Mouse (Mus musculus) heart, postnatal 0 days (tissue): ENCODE measurements around the gene Ak9. TPM values are rescaled to one million over a fixed set of nuclear protein-coding genes. Genes with fewer than 3 reads are reported as not detected.

Source experiments
- ATAC-seq: fragments of 200-750 bp; cut with Nextera tagmentation; 2 replicates; pipeline ENCODE4 v1.8.0; 2017; ENCODE audit warnings: low read depth, moderate number of reproducible peaks, moderate library complexity; ENCODE audit not compliant: insufficient read depth
- DNase-seq: peaks from one replicate; pipeline ENCODE4 v3.0.0-alpha.2; 2016; ENCODE audit warnings: low spot score
- H3K27ac ChIP-seq: fragments of 300-500 bp; sonication (generic); 2 replicates; pipeline ENCODE4 v1.5.1; 2014; ENCODE audit warnings: low read depth, mild to moderate bottlenecking
- H3K27me3 ChIP-seq: fragments of 300-500 bp; sonication (generic); 2 replicates; pipeline ENCODE4 v1.6.1; 2014; ENCODE audit warnings: low read length, mixed read lengths; ENCODE audit not compliant: control insufficient read depth, insufficient read depth
- H3K36me3 ChIP-seq: fragments of 300-500 bp; sonication (generic); replicated peaks from 2 replicates; pipeline ENCODE4 v1.6.1; 2014; ENCODE audit warnings: low read length, mixed read lengths; ENCODE audit not compliant: control insufficient read depth, insufficient read depth
- H3K4me1 ChIP-seq: fragments of 300-500 bp; sonication (generic); 2 replicates; pipeline ENCODE4 v1.6.1; 2014; ENCODE audit warnings: antibody characterized with exemption; ENCODE audit not compliant: control insufficient read depth, insufficient read depth
- H3K4me2 ChIP-seq: fragments of 300-500 bp; sonication (generic); 2 replicates; pipeline ENCODE4 v1.6.1; 2014; ENCODE audit warnings: low read depth, mild to moderate bottlenecking, low read length, moderate library complexity
- H3K4me3 ChIP-seq: fragments of 300-500 bp; sonication (generic); 2 replicates; pipeline ENCODE4 v1.5.1; 2014; ENCODE audit warnings: low read depth, low read length
- H3K9ac ChIP-seq: fragments of 300-500 bp; sonication (generic); replicated peaks from 2 replicates; pipeline ENCODE4 v1.6.1; 2014; ENCODE audit warnings: low read depth, low read length, mixed read lengths
- H3K9me3 ChIP-seq: fragments of 300-500 bp; sonication (generic); replicated peaks from 2 replicates; pipeline ENCODE4 v1.6.1; 2016; ENCODE audit warnings: low read length; ENCODE audit not compliant: control insufficient read depth
- CTCF ChIP-seq: IDR thresholded peaks from 2 replicates; pipeline ENCODE4 v1.5.1; 2016; ENCODE audit warnings: antibody characterized with exemption, control low read depth, low read depth
- EP300 ChIP-seq: IDR thresholded peaks from 2 replicates; pipeline ENCODE4 v1.6.1; 2016; ENCODE audit warnings: antibody characterized with exemption, low read depth
- whole genome bisulfite sequencing: fragments of 180-500 bp; shearing (Covaris S2); extraction: QIAGEN DNeasy Blood & Tissue Kit; methylation state at CpG from one replicate; pipeline ENCODE4 v1.1.7; 2014; 5-methylcytosine and 5-hydroxymethylcytosine counted together
- polyA plus RNA-seq: library from polyadenylated mRNA; unstranded; fragments of >200 nt; fragmentation: Nextera tagmentation; extraction: Ambion mirVana; gene quantifications from 2 replicates; pipeline ENCODE4 v1.2.1, GENCODE M21; 2015
- total RNA-seq: library from RNA; depleted of rRNA; stranded (reverse); fragments of >200 nt; gene quantifications from 2 replicates; pipeline ENCODE4 v1.2.3, GENCODE M21; 2014; ENCODE audit warnings: low replicate concordance; rRNA removed

Ak9 gene
- total and polyA plus RNA-seq, 2 experiments from 2014 or later, result 0.23 to 0.29 TPM

DNA sequence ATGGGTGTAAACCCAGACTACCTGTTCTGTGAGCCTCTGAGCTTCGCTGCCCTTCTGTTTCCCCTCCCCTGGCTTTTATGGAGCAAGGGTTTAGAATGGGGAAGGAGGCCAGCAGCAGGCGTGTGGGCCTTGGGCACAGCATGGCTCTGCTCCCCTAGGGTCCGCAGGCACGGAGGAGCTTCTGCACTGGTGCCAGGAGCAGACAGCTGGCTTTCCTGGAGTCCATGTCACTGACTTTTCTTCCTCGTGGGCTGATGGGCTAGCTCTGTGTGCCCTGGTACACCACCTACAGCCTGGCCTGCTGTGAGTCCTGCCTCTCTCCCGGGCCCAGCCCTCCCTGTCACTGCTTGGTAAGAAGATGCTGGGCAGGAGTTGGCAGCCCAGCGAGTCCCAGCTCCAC, 178.7 kb downstream of the Ak9 start:
- H3K4me2 ChIP-seq, result no peak overlapping the region

More for the DNA sequence above, 178.7 kb downstream of the Ak9 start:
- no peak for ATAC-seq
- no peak overlapping the region for H3K9ac ChIP-seq
- 90% methylated on average over 7 of the region's 7 CpGs for WGBS
- H3K36me3 ChIP-seq, result peaks cover 80% of the 10 kb centered on the region
- H3K9me3 ChIP-seq, result no peaks in the 10 kb centered on the region
- no peak overlapping the region for H3K27ac ChIP-seq
- H3K27me3 ChIP-seq, result no peaks in the 10 kb centered on the region
- TF ChIP-seq EP300, result no peak
- no peak for TF ChIP-seq CTCF
- H3K4me3 ChIP-seq, result no peak overlapping the region
- DNase-seq, result no peak
- peaks cover 8% of the 10 kb centered on the region for H3K4me1 ChIP-seq

Other genes starting within 250 kb of the Ak9 start
- not detected in 2 replicates for gene Gpr6, start 231.7 kb upstream of the Ak9 start, total RNA-seq
- not detected in 2 replicates for gene Gpr6, start 231.7 kb upstream of the Ak9 start, polyA plus RNA-seq
- 78.9 and 86.9 TPM in 2 replicates for gene Fig4, start 720 bp upstream of the Ak9 start, total RNA-seq
- gene Fig4, start 720 bp upstream of the Ak9 start, polyA plus RNA-seq, result 47.3 and 55.5 TPM in 2 replicates
- 7.7 and 15.6 TPM in 2 replicates for gene Zbtb24, start 146.4 kb downstream of the Ak9 start, total RNA-seq
- gene Zbtb24, start 146.4 kb downstream of the Ak9 start, polyA plus RNA-seq, result 10.7 and 11.6 TPM in 2 replicates
- gene Mical1, start 172.3 kb downstream of the Ak9 start, total RNA-seq, result 33.1 and 60.4 TPM in 2 replicates
- gene Mical1, start 172.3 kb downstream of the Ak9 start, polyA plus RNA-seq, result 33.0 and 36.1 TPM in 2 replicates
- gene Smpd2, start 186.4 kb downstream of the Ak9 start, total RNA-seq, result 91.6 and 105 TPM in 2 replicates
- 72.4 TPM in 2 replicates for gene Smpd2, start 186.4 kb downstream of the Ak9 start, polyA plus RNA-seq
- gene Ppil6, start 186.5 kb downstream of the Ak9 start, total RNA-seq, result 4.5 TPM in 1 of 2 replicates, not detected in the other
- gene Ppil6, start 186.5 kb downstream of the Ak9 start, polyA plus RNA-seq, result 5.9 and 6.5 TPM in 2 replicates
- 76.0 and 113 TPM in 2 replicates for gene Cd164, start 215.4 kb downstream of the Ak9 start, total RNA-seq
- gene Cd164, start 215.4 kb downstream of the Ak9 start, polyA plus RNA-seq, result 131 and 138 TPM in 2 replicates